Mouse (Mus musculus) effector memory CD4-positive, alpha-beta T cell, adult 5 months (primary cell): Measurements from ENCODE around the gene Cabcoco1. TPM values are rescaled to one million over a fixed set of nuclear protein-coding genes. Genes with fewer than 3 reads are reported as not detected.

Source experiments
- polyA plus RNA-seq: library from polyadenylated mRNA; unstranded; fragments of 100-300 nt; shearing (Covaris generic); gene quantifications from one replicate; pipeline ENCODE4 v1.2.1, GENCODE M21; 2017

The Cabcoco1 gene
- polyA plus RNA-seq, result 4.3 TPM

GRCm38 (mm10) chr10:68541139-68541942 is at the start of gene Cabcoco1:
Gene Cabcoco1, minus strand, starts transcription at chr10:68541896.

Other genes with a start within 250 kb of the Cabcoco1 start
- gene Tmem26, start 181.8 kb upstream of the Cabcoco1 start, polyA plus RNA-seq, result 0.07 TPM